Mouse (Mus musculus) neural tube, embryonic 15.5 days (tissue): ENCODE results near the gene Dnah14. TPM values are rescaled to one million over a fixed set of nuclear protein-coding genes. Genes with fewer than 3 reads are reported as not detected.
"Not testable (repeated sequence)": the region's sequence is repeated elsewhere in the genome, so short reads cannot be mapped to it uniquely, and the experiment has no call there.

Experiments used
- ATAC-seq: fragments of 200-750 bp; cut with Nextera tagmentation; 2 replicates; pipeline ENCODE4 v1.8.0; 2017; ENCODE audit warnings: mild to moderate bottlenecking, moderate TSS enrichment, moderate library complexity; ENCODE audit not compliant: low FRiP score
- H3K27ac ChIP-seq: fragments of 300-500 bp; sonication (generic); replicated peaks from 2 replicates; pipeline ENCODE4 v1.5.1; 2015; ENCODE audit warnings: mild to moderate bottlenecking, inconsistent platforms
- H3K27me3 ChIP-seq: fragments of 300-500 bp; sonication (generic); replicated peaks from 2 replicates; pipeline ENCODE4 v1.6.1; 2015; ENCODE audit warnings: inconsistent platforms
- H3K36me3 ChIP-seq: fragments of 300-500 bp; sonication (generic); 2 replicates; pipeline ENCODE4 v1.6.1; 2015; ENCODE audit warnings: inconsistent platforms
- H3K4me1 ChIP-seq: fragments of 300-500 bp; sonication (generic); 2 replicates; pipeline ENCODE4 v1.6.1; 2015; ENCODE audit warnings: inconsistent platforms
- H3K4me2 ChIP-seq: fragments of 300-500 bp; sonication (generic); 2 replicates; pipeline ENCODE4 v1.6.1; 2015; ENCODE audit warnings: inconsistent platforms, mild to moderate bottlenecking, moderate library complexity
- H3K4me3 ChIP-seq: fragments of 300-500 bp; sonication (generic); replicated peaks from 2 replicates; pipeline ENCODE4 v1.5.1; 2015; ENCODE audit warnings: mild to moderate bottlenecking, inconsistent platforms
- H3K9ac ChIP-seq: fragments of 300-500 bp; sonication (generic); replicated peaks from 2 replicates; pipeline ENCODE4 v1.6.1; 2015; ENCODE audit warnings: mild to moderate bottlenecking, inconsistent platforms
- H3K9me3 ChIP-seq: fragments of 300-500 bp; sonication (generic); replicated peaks from 2 replicates; pipeline ENCODE4 v1.6.1; 2016; ENCODE audit warnings: inconsistent platforms
- WGBS: fragments of 180-500 bp; shearing (Covaris S2); methylation state at CpG from one replicate; pipeline ENCODE4 v1.1.7; 2015; ENCODE audit warnings: mixed read lengths; 5-methylcytosine and 5-hydroxymethylcytosine counted together
- polyA plus RNA-seq: library from polyadenylated mRNA; unstranded; fragments of >200 nt; fragmentation: Nextera tagmentation; extraction: Ambion mirVana; gene quantifications from 2 replicates; pipeline ENCODE4 v1.2.1, GENCODE M21; 2015

Dnah14 gene
- polyA plus RNA-seq, 1 experiment from 2014 or later: 0.29 TPM

GRCm38 (mm10) chr1:181694729-181695498 is 118.6 kb downstream of the Dnah14 start:
- Histone ChIP-seq H3K36me3 (no peaks in the 10 kb centered on the region), H3K9ac (no peak overlapping the region), H3K27ac (no peak overlapping the region), H3K9me3 (no peaks in the 10 kb centered on the region), H3K4me1 (no peaks in the 10 kb centered on the region), H3K4me3 (no peak overlapping the region), H3K4me2 (no peak overlapping the region), H3K27me3 (no peaks in the 10 kb centered on the region)
- 70% methylated on average over 5 of the region's 5 CpGs for WGBS
- ATAC-seq: no peak

- Histone ChIP-seq H3K9ac (no peak overlapping the region), H3K9me3 (no peaks in the 10 kb centered on the region), H3K4me2 (no peak overlapping the region), H3K27me3 (no peaks in the 10 kb centered on the region), H3K4me1 (no peaks in the 10 kb centered on the region), H3K36me3 (no peaks in the 10 kb centered on the region), H3K4me3 (no peak overlapping the region), H3K27ac (no peak overlapping the region)
- 65% methylated on average over 5 of the region's 5 CpGs for WGBS
- no peak for ATAC-seq
Observed at GRCm38 (mm10) chr1:181728707-181729106, 152.3 kb downstream of the Dnah14 start.

DNA sequence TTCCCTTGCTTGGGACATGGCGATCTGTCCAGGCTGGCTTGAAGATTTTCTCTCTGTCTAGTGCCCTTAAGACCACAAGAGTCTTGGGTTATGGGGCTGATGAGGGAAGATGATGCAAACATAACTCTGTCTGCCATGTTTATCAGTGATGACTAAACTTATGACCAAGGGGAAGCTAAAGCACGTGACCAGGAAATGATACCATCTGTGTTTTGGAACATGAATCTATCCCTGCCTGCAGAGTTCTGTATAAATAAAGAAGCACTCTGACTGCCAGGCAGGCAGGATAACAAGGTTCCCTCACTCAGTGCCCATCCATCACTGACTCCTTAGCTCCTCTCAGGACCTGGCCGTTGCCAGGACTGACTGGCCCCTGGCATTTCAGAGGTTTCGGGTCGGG is 157.2 kb downstream of the Dnah14 start:
- Histone ChIP-seq H3K4me3 (no peak overlapping the region), H3K36me3 (no peaks in the 10 kb centered on the region), H3K4me2 (no peak overlapping the region), H3K9ac (no peak overlapping the region), H3K27me3 (no peaks in the 10 kb centered on the region), H3K27ac (no peak overlapping the region), H3K9me3 (no peaks in the 10 kb centered on the region), H3K4me1 (no peaks in the 10 kb centered on the region)
- ATAC-seq: no peak
- WGBS: 79% methylated on average over 5 of the region's 5 CpGs

- H3K9ac ChIP-seq: no peak overlapping the region
- H3K36me3 ChIP-seq: no peaks in the 10 kb centered on the region
- H3K4me3 ChIP-seq: no peak overlapping the region
- WGBS: 26% methylated on average over 5 of the region's 5 CpGs
- no peaks in the 10 kb centered on the region for H3K9me3 ChIP-seq
- H3K4me1 ChIP-seq: 0 out of 2 replicates have a peak, but pooled peaks cover 5% of the 10 kb centered on the region
- no peak for ATAC-seq
- no peaks in the 10 kb centered on the region for H3K27me3 ChIP-seq
- no peak overlapping the region for H3K27ac ChIP-seq
- no peak overlapping the region for H3K4me2 ChIP-seq
Observed at GRCm38 (mm10) chr1:181740259-181740658, 163.9 kb downstream of the Dnah14 start.

DNA sequence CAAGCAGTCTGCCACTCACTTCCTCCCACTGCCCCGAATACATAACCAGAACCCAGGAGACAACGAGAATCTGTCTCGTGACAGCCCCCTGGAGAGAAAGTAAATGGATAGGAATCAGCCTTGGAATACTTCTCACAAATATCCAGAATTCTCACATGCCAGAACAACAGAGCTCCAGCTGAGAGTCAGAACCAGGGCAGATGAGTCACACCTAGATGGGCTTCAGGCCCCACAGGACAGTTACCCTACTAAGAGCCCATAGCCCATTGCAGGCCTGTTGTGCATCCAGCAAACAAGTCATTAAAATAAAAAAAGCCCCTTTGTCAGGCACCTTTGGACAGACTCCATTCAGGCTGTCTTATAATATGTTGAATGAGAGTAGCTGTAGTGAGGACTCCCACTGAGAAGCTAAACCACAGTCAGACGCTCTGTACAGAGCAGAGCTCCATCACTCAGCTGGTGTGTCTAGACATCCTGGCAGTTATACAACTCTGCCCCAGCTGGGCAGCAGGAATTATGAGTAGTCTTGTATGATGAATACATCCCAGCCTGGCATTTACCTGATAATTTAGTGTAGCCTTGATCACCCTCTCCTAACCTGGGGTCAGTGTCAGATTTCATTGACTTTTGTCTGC is 166.0 kb downstream of the Dnah14 start:
- no peak for ATAC-seq

DNA sequence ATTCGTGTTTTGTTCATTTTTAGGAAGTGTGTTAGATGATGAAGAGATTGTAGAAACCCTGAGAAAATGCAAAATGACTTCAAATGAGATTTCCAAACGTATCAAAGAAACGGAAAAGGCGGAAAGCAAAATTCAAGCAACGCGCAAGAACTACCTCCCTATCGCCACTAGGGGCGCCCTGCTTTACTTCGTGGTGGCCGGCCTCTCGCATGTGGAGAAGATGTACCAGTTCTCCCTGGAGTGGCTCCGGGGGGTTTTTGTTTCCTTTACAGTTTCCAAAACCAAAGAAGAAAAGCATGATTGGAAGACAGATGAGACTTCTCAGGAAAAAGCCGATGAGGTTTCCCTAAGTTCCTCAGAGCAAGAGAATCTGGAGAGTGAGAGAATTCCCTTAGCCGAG is 193.0 kb downstream of the Dnah14 start:
- H3K4me3 ChIP-seq: no peak overlapping the region
- ATAC-seq: no peak
- 64% methylated on average over 14 of the region's 14 CpGs for WGBS
- no peaks in the 10 kb centered on the region for H3K27me3 ChIP-seq
- no peak overlapping the region for H3K4me2 ChIP-seq
- no peaks in the 10 kb centered on the region for H3K4me1 ChIP-seq
- H3K27ac ChIP-seq: no peak overlapping the region
- H3K9me3 ChIP-seq: 0 out of 2 replicates have a peak, but pooled peaks cover 3% of the 10 kb centered on the region
- no peaks in the 10 kb centered on the region for H3K36me3 ChIP-seq
- H3K9ac ChIP-seq: no peak overlapping the region

More for the DNA sequence above, 166.0 kb downstream of the Dnah14 start:
- H3K27me3 ChIP-seq: no peaks in the 10 kb centered on the region
- H3K4me2 ChIP-seq: no peak overlapping the region
- no peak overlapping the region for H3K27ac ChIP-seq
- H3K4me3 ChIP-seq: no peak overlapping the region
- no peaks in the 10 kb centered on the region for H3K9me3 ChIP-seq
- no peak overlapping the region for H3K9ac ChIP-seq
- H3K4me1 ChIP-seq: 0 out of 2 replicates have a peak, but pooled peaks cover 5% of the 10 kb centered on the region
- no peaks in the 10 kb centered on the region for H3K36me3 ChIP-seq
- WGBS: 33% methylated on average over 4 of the region's 4 CpGs

DNA sequence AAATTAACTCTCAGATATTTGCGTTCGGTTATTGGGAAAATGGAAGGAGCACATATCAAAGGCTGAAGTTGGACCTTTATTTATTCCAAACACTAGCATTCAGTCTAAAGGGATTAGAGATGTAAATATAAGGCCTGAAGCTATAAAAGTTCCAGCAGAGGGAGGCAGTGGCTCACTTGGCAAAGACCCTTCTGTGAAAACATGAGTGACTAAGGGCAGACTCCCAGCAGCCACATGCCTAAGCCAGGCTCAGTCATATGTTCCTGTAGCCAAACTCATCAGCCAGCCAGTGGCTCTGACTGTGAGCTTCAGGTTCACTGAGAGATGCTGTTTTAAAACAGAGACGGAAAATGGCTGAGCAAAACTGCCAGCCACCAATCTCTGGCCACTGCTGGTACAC is 195.5 kb downstream of the Dnah14 start:
- H3K4me2 ChIP-seq: no peak overlapping the region
- WGBS: 92% methylated on average over 3 of the region's 3 CpGs
- ATAC-seq: no peak
- H3K36me3 ChIP-seq: no peaks in the 10 kb centered on the region
- no peaks in the 10 kb centered on the region for H3K27me3 ChIP-seq
- H3K9ac ChIP-seq: no peak overlapping the region
- no peak overlapping the region for H3K4me3 ChIP-seq
- no peaks in the 10 kb centered on the region for H3K4me1 ChIP-seq
- no peak overlapping the region for H3K27ac ChIP-seq
- H3K9me3 ChIP-seq: 0 out of 2 replicates have a peak, but pooled peaks cover 3% of the 10 kb centered on the region

GRCm38 (mm10) chr1:181776541-181776940 is 200.2 kb downstream of the Dnah14 start:
- Histone ChIP-seq H3K4me1 (no peaks in the 10 kb centered on the region), H3K4me2 (no peak overlapping the region), H3K9ac (no peak overlapping the region), H3K27ac (no peak overlapping the region), H3K9me3 (no peaks in the 10 kb centered on the region), H3K4me3 (no peak overlapping the region), H3K36me3 (no peaks in the 10 kb centered on the region), H3K27me3 (no peaks in the 10 kb centered on the region)
- WGBS: 43% methylated on average over 1 of the region's 1 CpGs
- no peak for ATAC-seq

DNA sequence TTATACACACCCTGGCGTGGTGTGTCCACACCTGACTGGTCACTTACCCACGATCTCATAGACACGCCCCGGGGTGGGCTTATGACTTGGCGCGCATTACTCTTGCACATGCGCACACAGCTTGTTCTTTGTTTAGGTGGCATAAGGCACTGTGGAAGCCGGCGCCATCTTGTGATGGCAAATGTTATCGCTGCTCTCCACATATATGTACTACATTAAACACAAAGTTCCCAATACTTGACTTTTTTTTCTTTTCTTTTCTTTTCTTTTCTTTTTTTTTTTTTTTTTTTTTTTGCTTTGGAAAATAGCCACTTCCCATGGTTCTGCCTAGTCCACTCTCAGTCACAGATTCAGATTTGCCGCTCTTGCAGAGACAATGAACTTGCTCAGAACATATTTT is 206.2 kb downstream of the Dnah14 start:
- WGBS: 96% methylated on average over 11 of the region's 11 CpGs
- ATAC-seq: not testable (repeated sequence)

DNA sequence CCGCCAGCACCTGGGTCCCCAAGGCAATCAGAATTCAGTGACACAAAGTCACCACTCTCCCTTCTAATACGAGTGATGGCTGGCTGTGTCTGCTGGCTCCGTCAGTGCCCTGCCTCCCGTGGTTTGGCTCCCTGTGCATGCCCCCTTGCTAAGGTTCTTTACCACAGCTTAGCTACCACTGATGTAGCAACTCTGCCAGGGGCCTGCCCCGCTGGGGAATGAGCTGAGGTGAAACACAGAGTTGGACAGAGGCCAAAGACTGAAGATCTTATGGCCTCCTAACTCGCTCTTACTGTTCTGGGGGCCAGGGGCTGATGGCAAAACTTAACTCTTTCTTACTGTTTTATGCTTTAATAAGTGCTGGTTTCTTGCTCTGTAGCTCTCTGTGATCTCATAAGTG is 213.6 kb downstream of the Dnah14 start:
- WGBS: 49% methylated on average over 6 of the region's 6 CpGs
- H3K4me3 ChIP-seq: no peak overlapping the region

More for the DNA sequence above, 206.2 kb downstream of the Dnah14 start:
- not testable (repeated sequence) for H3K4me2 ChIP-seq, H3K9ac ChIP-seq, H3K27me3 ChIP-seq, H3K4me1 ChIP-seq, H3K9me3 ChIP-seq, H3K27ac ChIP-seq, H3K4me3 ChIP-seq, H3K36me3 ChIP-seq

GRCm38 (mm10) chr1:181793541-181793940 is 217.2 kb downstream of the Dnah14 start:
- Histone ChIP-seq H3K27ac (no peak overlapping the region), H3K9me3 (no peaks in the 10 kb centered on the region), H3K4me3 (no peak overlapping the region), H3K36me3 (no peaks in the 10 kb centered on the region), H3K9ac (no peak overlapping the region), H3K4me1 (peaks cover 6% of the 10 kb centered on the region; the same call in 1 of the 2 replicates), H3K4me2 (no peak overlapping the region), H3K27me3 (no peaks in the 10 kb centered on the region)
- 47% methylated on average over 2 of the region's 2 CpGs for WGBS
- no peak for ATAC-seq

More for the DNA sequence above, 213.6 kb downstream of the Dnah14 start:
- no peaks in the 10 kb centered on the region for H3K36me3 ChIP-seq
- H3K27ac ChIP-seq: no peak overlapping the region
- H3K4me2 ChIP-seq: no peak overlapping the region
- ATAC-seq: no peak
- peaks cover 6% of the 10 kb centered on the region; the same call in 1 of the 2 replicates for H3K4me1 ChIP-seq
- H3K9me3 ChIP-seq: no peaks in the 10 kb centered on the region
- H3K27me3 ChIP-seq: no peaks in the 10 kb centered on the region
- no peak overlapping the region for H3K9ac ChIP-seq

- no peak overlapping the region for H3K4me2 ChIP-seq
- H3K27ac ChIP-seq: no peak overlapping the region
- no peaks in the 10 kb centered on the region for H3K36me3 ChIP-seq
- no peaks in the 10 kb centered on the region for H3K9me3 ChIP-seq
- H3K4me1 ChIP-seq: no peaks in the 10 kb centered on the region
- no peak for ATAC-seq
- H3K4me3 ChIP-seq: no peak overlapping the region
- no peak overlapping the region for H3K9ac ChIP-seq
- 88% methylated on average over 3 of the region's 3 CpGs for WGBS
- no peaks in the 10 kb centered on the region for H3K27me3 ChIP-seq
Observed at GRCm38 (mm10) chr1:181799911-181800310, 223.6 kb downstream of the Dnah14 start.
